In genomic region chr1:104993905-104994611, GRCm38 (mm10) we compare ENCODE assay signal across 8 mouse cellular contexts.
DNase-seq lines count a peak whose midpoint lies in the region; TF ChIP-seq lines count a peak whose summit lies in the region.

No protein-coding gene starts in this region.

- peak; percentile 17 for DNase-seq in adrenal gland, adult 2 months
- DNase-seq in adrenal gland, adult 8-10 months, result no peak
- peak; percentile 76 for DNase-seq in heart, embryonic 10.5 days (ENCODE audit: low spot score)
- peak; percentile 26 for DNase-seq in kidney, adult 9 months
- peak; percentile 1 for DNase-seq in lung, postnatal 36 days
- DNase-seq in testis, postnatal 10 days (ENCODE audit: low spot score), result peak; percentile 51
- DNase-seq in c-Kit-positive CD71-positive TER-119-positive erythroid progenitor cells, embryonic 14.5 days (ENCODE audit: low spot score), result no peak

- no peaks in the 10 kb centered on the region for H3K36me3 ChIP-seq in heart, embryonic 10.5 days

- no peaks in the 10 kb centered on the region for H3K9me3 ChIP-seq in heart, embryonic 10.5 days

- H3K27ac ChIP-seq in bone marrow macrophage, adult 2 months (ENCODE audit: insufficient read depth, low read depth, low read length), result no peak overlapping the region
- peak overlapping the region; percentile 77 for H3K27ac ChIP-seq in heart, embryonic 10.5 days

- 7% methylated on average over 51 of the region's 51 CpGs for WGBS in heart, embryonic 10.5 days

- no peak for TF ChIP-seq CTCF in bone marrow macrophage, adult 2 months (IDR thresholded peaks at IDR 0.05; ENCODE audit: low read depth, low read length)

- no peaks in the 10 kb centered on the region for H3K27me3 ChIP-seq in heart, embryonic 10.5 days (ENCODE audit: insufficient read depth, poor library complexity, severe bottlenecking)

- peak overlapping the region; percentile 25; the same call in 1 of the 2 replicates for H3K4me3 ChIP-seq in bone marrow macrophage, adult 2 months (ENCODE audit: insufficient read depth, low read length)
- peak overlapping the region; percentile 64 for H3K4me3 ChIP-seq in heart, embryonic 10.5 days

- TF ChIP-seq POLR2A in bone marrow macrophage, adult 2 months (IDR thresholded peaks at IDR 0.05; ENCODE audit: borderline replicate concordance, low read depth, low read length), result no peak

- no peaks in the 10 kb centered on the region for H3K4me1 ChIP-seq in bone marrow macrophage, adult 2 months (ENCODE audit: control insufficient read depth, insufficient read depth, low read length)
- H3K4me1 ChIP-seq in heart, embryonic 10.5 days, result 0 out of 2 replicates have a peak, but pooled peaks cover 5% of the 10 kb centered on the region

Comparison
In these comparisons a context has a peak if more than half of its experiments do, and no peak if none do; other contexts are left out.
1. DNase-seq: peak in adrenal gland, adult 2 months (single experiment), heart, embryonic 10.5 days (single experiment), kidney, adult 9 months (single experiment), lung, postnatal 36 days (single experiment) and testis, postnatal 10 days (single experiment); none in adrenal gland, adult 8-10 months (single experiment) and c-Kit-positive CD71-positive TER-119-positive erythroid progenitor cells, embryonic 14.5 days (single experiment).